Mouse (Mus musculus) ovary, postnatal 36 days (tissue): ENCODE results near the gene Gm45902.

Experiments used
- DNase-seq: peaks from one replicate; pipeline ENCODE4 v3.0.0; 2022; ENCODE audit warnings: low spot score, mixed read lengths

The Gm45902 gene

DNA sequence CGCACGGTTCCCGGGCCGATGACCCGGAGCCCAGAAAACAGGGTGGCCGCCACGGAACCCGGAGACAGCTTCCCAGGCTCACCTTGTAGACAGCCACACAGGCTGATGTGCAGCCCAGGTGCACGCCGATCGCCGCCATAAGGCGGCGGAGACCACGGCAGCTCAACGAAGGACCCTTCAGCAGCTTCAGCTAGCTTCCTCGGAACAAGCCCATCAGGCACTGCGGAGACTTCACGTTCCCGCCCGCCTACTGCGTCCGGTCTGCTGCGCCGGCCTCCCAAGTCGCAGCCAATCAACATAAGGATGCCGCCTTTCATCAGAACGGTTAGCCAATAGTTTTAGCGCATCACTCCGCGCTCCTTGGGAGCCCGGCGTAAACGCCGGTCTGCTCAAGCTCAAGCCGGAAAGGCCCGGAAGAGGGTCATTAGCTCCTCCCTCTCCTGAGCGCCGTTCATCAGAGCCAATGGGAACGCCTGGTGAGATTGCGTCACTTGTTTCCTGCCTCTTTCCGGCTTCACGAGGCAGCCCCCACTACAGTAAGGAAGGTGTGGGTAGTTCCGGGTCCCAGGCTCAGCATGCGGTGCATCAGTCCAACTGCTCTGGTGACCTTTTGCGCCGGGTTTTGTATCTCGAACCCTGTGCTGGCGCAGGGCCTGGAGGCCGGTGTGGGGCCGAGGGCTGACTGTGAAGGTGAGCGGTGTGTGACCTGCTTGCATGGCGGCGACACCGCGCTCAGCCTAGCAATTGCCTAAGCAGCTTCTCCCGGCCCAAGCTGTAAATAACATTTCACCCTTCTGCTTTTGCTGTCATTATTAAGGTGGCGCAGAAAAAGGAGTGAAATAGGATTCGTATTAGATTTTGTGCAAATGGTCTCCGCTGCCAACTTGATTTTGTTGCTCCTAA is at the start of gene Gm45902, which contains the start of the genes Hspa14 and Cdnf:
TSS of gene Gm45902 (minus strand) at position 239 of the 903 bp plus-strand sequence.
TSS of gene Hspa14 (minus strand) at position 263 of the 903 bp plus-strand sequence.
TSS of gene Cdnf (plus strand) at position 479 of the 903 bp plus-strand sequence.
- peak; percentile 91 for DNase-seq

DNA sequence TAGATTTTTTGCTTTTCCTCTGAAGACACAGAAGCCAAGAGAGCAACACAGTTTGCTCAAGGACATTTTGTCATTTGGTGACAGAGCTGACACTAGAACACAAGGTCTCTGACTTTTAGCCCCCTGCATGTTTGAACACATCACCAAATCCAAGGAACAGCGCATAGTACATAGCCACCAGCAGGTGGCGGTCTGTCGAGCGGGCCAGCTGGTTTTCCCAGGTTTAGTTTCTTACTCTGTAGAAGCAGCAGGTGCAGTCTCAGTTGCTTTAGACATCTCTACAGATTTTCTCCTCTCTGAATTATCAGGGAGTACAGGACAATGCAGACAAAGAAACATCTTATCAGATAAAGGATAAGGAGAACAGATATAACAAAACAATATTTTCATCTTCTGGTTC is 34.0 kb upstream of the Gm45902 start:
- peak; percentile 41 for DNase-seq

DNA sequence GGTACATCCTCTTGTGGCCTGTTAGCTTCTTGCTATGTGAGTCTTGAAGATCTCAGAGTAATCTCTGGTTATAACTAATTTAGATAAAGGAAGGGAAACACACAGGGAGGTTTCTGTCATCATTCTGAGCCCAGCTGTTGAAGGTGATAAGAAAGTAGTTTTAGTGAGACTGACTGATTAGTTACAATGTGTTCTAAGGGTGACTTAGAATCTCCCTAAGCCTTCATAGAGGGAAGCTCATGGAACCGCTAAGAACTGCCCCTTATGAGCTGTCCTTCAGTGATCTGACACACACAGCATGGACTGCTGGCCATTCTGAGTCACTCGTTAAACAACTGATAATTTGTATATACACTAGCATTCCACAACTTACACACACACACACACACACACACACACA is 33.5 kb upstream of the Gm45902 start:
- DNase-seq = no peak

DNA sequence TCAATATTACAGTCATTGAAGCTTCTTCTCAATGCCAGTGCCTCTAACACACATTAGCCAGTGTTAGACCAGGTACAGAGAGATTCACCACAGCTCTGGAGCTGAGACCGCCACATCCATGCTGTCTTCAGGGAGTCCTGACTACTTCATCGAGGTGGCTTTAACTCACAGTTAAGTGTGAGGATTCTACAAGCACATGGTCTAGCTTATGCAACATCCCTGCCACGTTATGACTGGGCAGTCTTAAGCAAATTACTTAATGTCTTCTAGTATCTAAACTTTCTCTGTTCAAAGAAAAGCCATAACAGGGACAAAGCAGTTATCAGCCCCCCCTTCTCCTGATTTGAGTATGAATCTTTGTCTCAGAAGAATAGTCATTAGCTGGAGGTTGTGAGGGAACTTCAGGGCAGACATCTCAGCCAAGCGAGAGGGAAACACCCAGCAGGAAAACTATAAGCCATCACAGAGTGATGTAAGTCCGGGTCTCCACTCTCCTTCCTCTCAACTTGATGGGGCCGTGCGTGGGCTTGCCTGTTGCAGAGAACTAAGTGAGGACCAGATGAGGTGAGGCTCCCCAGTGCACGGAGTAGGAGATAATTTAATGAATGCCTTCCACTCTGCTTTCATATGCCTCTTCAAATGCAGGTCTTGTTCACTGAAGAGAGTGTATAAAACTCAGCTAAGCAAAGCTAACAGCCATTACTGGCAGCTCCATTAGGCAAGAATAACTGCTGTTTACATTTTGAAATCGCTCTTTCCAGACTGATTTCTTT is 28.9 kb upstream of the Gm45902 start:
- no peak for DNase-seq

DNA sequence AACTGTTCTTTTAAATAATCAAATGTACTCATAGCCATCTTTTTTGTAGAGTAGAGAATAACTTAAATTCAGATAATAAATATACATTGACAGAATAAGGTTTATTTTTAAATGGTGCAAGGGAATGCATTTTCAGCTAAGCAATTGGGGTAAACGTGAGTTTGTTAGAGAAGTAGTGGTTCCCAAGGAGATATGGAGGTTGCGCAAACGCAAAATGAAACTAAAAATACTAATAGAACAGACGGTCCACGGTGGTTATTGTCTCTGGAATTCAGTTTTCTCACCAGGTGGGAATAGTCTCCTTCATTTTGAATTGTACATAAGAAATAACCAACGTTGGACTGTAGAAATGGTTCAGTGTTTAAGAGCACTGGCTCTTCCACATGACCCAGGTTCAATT is 13.7 kb upstream of the Gm45902 start:
- DNase-seq = no peak

DNA sequence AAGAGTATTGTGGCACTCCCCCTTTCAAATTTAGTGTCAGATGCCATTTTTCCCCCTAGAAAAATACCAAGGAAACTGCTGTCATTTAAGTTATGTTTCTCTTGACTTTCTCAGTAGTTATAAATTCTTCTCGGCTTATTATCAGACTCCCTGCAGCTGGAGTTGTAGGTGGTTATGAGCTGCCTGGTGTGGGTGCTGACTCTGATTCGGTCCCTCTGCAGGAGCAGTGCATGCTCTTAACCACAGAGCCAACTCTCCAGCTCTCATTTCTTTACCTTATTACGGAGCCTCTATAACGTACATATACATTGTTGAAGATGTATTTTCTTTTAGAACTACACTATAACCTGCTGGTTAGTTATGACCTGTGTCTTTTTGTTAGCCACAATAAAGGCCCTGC is 10.0 kb upstream of the Gm45902 start:
- DNase-seq = no peak

DNA sequence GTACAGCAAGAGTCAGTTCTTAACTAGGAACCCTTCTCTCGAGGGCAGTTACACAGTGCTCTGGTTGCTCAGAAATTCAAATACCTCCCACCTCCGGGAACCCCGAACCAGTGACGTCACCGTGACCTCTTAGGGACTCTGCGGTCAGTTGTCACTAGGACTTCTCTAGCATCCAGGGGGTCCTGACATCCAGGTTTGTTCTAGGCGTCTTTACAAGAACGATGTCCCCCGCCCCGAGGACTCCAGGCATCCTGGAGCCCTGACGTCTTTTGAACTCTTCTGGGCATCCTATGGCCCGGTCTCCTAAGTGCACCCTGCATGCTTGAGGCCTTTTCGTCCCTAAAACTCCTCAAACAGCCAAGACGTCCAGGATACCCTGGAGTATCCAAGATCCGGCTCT is 514 bp downstream of the Gm45902 start:
- DNase-seq = no peak

DNA sequence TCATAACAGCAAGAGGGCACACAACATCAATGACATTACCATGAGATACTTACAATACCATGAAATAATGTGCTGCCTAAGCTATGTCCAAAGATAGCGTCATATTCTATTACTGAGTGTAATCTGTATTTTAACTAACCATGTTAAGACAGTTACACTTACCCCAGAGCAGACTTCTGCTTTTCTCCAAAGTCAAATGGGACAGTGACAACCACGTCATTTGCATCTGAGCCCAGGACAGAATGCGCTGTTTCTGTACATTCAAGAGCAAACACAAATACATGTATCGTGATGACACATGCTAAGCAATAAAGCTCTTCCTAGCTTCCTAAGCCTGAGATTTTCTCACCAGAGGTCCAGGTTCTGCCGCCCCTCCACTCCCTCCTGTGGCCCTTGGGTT is 11.7 kb downstream of the Gm45902 start:
- no peak for DNase-seq

DNA sequence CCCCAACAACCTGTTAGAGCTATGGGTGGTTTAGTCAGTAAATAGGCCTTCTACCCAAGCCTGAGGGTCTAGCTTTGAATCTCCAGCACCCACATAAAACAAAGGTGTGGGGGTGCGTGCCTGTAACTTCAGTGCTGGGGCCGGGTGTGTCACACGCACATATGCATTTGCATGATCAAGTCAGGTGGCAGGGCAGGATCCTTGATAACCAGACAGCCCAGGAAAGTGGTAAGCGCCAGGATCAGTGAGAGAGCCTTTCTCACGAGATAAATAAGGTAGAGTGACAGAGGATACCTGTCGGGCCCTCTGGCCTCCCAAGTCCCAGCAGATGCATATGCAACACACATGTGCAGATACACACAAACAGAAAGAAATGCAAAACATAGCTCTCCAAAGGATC is 13.0 kb downstream of the Gm45902 start:
- no peak for DNase-seq

DNA sequence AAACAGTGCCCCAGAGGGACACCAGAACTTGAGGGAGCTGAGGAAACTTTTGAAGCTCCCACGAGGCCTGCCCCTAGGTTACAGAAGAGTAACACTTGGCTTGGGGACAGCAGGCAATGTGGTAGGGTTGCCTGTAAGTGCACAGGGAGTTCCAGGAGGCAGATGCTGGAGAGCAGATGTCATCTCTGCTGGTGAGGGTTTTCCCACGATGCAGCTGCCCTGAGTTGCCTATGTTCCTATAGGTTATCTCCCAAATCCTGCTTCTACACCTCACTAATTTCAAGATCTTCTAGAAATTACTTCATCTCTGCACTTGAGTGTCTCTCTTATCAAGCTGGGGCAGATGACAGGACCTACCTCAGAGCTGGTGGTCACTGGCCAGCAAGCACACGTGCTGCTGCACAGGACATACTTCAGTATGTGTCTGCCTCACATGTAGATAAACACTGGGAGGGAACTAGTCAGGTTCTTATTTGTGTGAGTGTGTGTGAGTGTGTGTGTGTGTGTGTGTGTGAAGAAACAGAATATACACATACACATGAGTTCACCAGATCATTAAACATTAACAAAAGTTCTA is 18.7 kb downstream of the Gm45902 start:
- no peak for DNase-seq

DNA sequence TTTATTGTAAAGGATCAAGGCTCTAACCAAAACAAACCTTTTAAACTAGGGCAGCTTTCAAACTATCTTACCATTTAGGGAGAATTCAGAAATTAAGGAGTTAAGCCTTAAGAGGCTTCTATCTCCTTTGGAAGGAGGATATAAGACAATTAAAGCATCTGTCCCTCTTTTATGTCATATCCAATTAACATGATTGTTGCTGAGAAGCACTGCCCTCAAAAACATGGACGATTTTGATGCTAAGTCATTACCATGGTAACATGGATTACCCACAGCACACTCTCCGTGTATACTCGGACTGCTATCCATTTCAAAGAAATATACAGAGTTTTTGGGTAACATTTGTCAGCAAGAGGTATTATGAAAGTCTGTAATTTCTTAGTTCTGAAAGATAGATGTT is 22.8 kb downstream of the Gm45902 start:
- no peak for DNase-seq

DNA sequence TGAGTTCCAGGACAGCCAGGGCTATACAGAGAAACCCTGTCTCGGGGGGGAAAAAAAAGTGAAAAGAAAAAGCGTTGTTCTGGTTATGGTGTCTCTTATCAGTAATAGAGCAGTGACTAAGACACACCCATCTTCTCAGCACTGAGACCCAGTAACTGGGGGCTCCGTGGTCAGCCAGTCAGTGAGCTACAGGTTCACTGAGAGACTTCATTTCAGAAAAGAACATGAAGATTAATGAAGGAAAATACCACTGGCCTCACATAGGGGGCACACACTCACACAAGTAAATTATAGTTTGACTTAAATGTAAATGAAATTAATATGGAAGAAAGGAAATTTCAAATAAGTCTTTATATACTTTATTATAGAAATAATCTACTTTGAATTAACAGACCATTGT is 32.4 kb downstream of the Gm45902 start:
- no peak for DNase-seq

DNA sequence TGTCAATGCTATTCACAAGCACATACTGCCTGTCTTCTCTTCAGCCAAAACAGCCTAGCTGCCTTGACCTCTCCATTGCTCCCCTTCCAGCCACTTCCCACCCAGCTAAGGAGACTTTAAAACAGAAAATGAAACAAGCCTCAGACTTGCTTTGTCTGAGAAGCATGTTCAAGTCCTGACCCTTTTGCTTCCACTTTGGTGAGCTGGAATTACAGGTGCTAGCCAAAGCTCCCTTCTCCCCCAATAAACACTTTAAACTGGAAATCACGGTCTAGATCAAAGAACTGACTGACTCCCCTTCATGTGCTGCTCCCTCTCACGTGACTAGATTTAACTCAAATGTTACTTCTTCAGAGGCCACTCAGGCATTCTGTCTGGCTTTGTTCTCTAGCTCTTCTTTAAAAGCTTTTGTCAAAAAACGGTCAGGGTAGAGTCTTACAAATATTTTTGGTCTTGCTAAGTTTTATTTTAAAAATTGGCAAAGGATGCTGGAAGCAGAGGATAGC is 36.8 kb downstream of the Gm45902 start:
- DNase-seq = no peak

DNA sequence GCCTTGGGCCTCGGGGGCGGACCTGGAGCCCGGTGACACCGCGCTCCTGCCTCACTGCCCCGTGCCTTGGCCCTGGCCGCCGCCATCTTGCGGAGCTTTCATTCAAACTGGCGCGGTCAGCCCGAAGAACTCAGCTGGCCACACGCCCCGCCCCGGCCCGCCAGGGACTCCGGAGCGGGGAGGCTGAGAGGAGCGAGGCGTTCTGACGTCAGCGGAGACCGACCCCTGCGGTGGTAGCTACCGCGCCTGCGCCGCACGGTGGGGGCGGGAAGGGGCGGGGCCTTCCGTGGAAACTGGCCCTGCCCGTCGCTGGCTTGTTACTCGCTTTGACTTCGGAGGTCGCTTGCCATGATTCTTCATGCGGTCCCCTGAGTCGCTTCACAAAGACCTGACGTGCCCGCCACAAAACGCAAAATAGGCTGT is 37.7 kb downstream of the Gm45902 start, which contains the start of gene Suv39h2:
TSS of gene Suv39h2 (minus strand) at position 171 of the 423 bp plus-strand sequence.
- peak; percentile 99 for DNase-seq

DNA sequence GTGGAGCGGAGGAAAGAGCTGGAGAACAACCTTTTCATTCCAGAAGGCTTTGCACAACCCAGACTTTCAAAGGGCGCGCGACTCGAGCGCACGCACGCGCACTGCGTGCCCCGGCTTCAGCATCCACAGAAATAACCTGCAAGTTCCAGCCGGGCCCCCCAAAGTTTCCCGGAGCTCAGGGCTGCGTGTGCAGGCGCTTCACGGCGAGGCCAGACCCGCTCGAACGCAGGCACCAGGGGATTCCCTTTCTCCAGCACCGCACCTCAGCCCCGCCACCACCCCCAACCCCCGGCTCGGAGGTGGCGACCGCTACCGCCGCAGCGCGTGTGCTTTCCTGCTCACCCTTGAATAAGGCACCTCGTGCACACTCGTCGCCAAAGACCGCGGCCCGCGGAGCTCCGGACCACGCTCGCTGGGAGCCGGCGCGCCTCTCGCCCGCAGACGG is 38.2 kb downstream of the Gm45902 start:
- DNase-seq = peak; percentile 59

DNA sequence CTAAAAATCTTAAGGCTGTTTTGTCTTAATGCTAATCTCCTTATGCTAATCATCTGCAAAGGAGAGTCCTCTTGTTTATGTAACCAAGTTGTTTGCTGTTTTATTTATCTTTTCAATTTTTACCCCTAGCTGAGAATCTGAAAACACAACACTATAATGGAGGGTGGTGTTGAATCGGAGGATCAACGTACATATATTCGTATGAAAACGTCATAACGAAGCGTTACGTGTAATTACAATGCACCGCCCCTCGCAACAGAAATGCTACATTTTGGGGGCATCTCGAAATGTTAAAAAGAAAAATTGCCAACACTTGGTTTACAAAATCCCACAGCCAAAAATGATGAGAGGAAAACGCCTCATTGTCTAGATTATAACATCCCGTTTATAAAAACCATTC is 38.7 kb downstream of the Gm45902 start:
- no peak for DNase-seq

DNA sequence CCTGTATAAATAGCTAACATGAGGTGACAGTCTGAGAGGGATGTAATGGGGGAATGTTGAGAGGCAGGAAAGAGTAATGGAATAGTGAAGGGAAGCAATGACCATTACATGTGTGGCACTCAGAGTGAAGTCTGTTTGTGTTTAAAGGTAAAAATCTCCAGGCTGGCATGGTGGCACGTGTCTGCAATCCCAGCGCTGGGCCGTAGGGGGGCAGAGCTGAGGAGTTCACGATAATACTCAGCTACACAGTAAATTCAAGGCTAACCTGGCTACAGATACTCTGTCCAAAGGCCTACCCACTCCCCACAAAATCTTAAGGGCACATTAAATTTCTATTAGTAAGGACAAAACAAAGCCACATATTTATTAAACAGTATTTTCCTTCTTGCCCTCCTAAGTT is 56.0 kb downstream of the Gm45902 start:
- no peak for DNase-seq
